Mouse (Mus musculus) kidney, postnatal 10 days (tissue): ENCODE measurements at regions not wholly inside any gene's neighbourhood (a gene's known extent, or its start where the extent isn't known, plus 50 kb on each side); places are given as distances from the start of the nearest gene placed in this dataset.

Experiments used
- DNase-seq: peaks from one replicate; pipeline ENCODE4 v3.0.0; 2021; ENCODE audit warnings: mixed read lengths

- no peak for DNase-seq
Measured at GRCm38 (mm10) chr4:92833835-92834234, 501.5 kb downstream of the Tusc1 start.

- DNase-seq = no peak
Measured at GRCm38 (mm10) chr4:92831181-92831715, 504.1 kb downstream of the Tusc1 start.

- DNase-seq = peak; percentile 18
Measured at GRCm38 (mm10) chr4:92827831-92828230, 507.5 kb downstream of the Tusc1 start.

- no peak for DNase-seq
Measured at GRCm38 (mm10) chr4:92827405-92827804, 507.9 kb downstream of the Tusc1 start.

- no peak for DNase-seq
Measured at GRCm38 (mm10) chr4:92826981-92827380, 508.3 kb downstream of the Tusc1 start.

- DNase-seq = no peak
Measured at GRCm38 (mm10) chr4:92788157-92788556, 547.2 kb downstream of the Tusc1 start.

GRCm38 (mm10) chr4:92778076-92778475, 557.2 kb downstream of the Tusc1 start:
- DNase-seq = no peak

- DNase-seq = no peak
Measured at GRCm38 (mm10) chr4:92748070-92748469, 556.5 kb upstream of the Gm12666 start.

GRCm38 (mm10) chr4:92746233-92746632, 554.7 kb upstream of the Gm12666 start:
- no peak for DNase-seq

GRCm38 (mm10) chr4:92702755-92703154, 511.2 kb upstream of the Gm12666 start:
- no peak for DNase-seq
